Mouse (Mus musculus) brown adipose tissue, adult 24 weeks (tissue): ENCODE data around the gene Tmem270. TPM values are rescaled to one million over a fixed set of nuclear protein-coding genes. Genes with fewer than 3 reads are reported as not detected.

Experiments
- H3K27ac ChIP-seq: fragments of 200-500 bp; replicated peaks from 2 replicates; pipeline ENCODE4 v1.5.1; 2012; ENCODE audit warnings: low read depth, mild to moderate bottlenecking, low read length
- H3K4me1 ChIP-seq: fragments of 200-500 bp; 2 replicates; pipeline ENCODE4 v1.6.1; 2012; ENCODE audit warnings: low read length, mixed read lengths; ENCODE audit not compliant: control insufficient read depth, insufficient read depth, insufficient read length
- H3K4me3 ChIP-seq: fragments of 200-500 bp; 2 replicates; pipeline ENCODE4 v1.5.1; 2012; ENCODE audit warnings: low read depth, mild to moderate bottlenecking, low read length, moderate library complexity; ENCODE audit not compliant: insufficient read depth
- polyA plus RNA-seq: library from polyadenylated mRNA; stranded (reverse); fragments of >200 nt; gene quantifications from 2 replicates; pipeline ENCODE4 v1.2.4, GENCODE M21; 2012; ENCODE audit not compliant: missing spikeins, insufficient read depth, insufficient read length

Tmem270 gene
- polyA plus RNA-seq, 1 experiment, result not detected

DNA sequence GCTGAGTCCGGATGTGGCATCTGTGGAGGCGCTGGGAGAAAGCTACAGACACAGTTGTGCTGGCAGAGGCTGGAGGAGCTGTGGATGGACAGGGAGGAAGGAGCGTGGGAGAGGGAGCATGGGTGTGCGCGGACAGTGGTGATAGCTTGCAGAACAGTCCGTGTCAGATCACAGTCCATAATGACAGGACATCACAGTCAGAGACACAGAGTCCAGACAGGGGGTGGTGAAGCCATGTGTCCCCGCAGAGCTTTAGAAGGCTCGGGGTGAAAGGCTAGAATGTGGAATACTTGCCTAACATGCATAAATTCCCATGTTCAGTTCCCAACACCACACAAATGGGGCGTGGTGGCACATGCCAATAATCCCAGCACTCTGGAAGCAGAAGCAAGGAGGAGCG lies 29.7 kb downstream of the Tmem270 start:
- no peak overlapping the region for H3K4me3 ChIP-seq
- no peaks in the 10 kb centered on the region for H3K4me1 ChIP-seq
- H3K27ac ChIP-seq, result no peak overlapping the region

DNA sequence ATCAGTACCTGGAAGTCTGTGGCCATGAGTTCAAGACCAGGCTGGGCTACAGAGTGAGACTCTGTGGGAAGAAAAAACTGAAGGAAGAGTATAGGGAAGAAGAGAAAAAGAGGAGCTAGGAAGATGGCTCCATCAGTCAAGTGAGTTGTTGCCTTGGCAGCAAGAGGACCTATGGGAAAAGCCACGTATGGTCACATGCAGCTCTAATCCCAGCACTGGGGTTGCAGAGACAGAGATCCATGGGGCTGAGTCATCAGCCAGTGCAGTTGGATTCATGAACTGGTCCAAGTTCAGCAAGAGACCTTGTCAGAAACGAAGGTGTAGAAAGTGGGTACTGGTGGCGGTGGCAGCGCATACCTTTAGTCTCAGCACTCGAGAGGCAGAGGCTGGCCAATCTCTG lies 31.3 kb downstream of the Tmem270 start:
- no peak overlapping the region for H3K4me3 ChIP-seq
- H3K27ac ChIP-seq, result no peak overlapping the region
- no peaks in the 10 kb centered on the region for H3K4me1 ChIP-seq

DNA sequence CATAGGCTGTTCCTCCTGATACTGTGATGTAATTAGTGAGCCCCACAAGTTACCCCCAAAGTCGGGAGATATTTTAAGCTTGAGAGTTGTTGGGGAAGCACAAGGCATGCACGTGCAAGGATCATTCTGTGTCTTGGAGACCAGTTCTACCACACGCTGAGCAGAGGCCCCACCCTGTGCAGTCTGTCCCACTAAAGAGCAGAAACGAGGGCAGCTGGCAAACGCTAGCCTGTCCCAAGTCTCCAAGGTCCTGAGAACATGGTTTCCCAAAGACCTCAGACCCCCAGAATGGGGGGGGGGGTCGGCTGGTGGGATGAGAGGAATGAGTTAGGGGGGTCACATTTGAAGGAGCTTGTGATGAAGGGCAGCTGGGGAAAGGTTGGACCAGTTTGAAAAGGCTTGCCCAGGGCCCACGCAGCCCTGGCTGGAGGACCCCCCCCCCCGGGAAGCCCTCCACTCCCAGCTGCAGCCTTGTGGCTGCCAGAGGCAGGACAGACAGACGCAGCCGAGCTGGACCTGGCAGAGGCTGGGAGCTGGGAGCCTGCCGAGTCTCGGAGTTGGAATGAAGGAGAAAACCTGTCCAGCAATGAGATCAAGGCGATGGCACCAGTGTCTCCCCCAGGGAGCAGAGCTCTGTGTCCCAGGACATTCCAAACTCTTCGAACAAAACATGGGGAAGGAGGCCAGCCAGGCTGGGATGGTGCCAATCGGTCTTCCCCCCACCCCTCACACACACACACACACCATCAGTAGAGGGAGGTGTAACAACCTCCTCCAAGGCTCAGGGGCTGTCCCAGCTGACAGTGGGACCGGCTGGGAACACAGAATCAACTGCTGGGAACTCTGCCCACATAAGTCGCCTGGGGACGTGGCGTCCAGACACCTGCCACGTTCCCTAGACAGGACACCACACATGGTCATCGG lies 32.3 kb downstream of the Tmem270 start:
- Histone ChIP-seq H3K27ac (no peak overlapping the region), H3K4me1 (no peaks in the 10 kb centered on the region), H3K4me3 (no peak overlapping the region)

DNA sequence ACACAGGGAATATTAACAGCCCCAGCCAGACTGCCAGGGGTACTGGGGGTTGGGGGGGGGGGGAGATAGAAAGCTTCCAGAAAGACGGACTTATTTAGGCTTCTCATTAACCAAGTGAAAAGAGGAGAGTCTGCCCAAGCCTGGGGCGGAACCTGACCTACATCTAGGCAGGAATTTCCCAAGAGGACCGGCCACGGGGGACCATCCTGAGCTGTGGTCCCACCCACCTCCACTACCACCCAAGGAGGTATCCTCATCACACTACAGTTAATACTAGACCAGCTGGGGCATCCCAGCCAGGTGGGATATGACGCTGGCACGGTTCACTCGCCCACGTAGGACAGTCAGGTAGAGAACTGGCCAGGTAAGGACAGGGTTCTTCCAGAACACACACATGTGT lies 33.5 kb downstream of the Tmem270 start:
- H3K4me1 ChIP-seq, result no peaks in the 10 kb centered on the region
- no peak overlapping the region for H3K27ac ChIP-seq
- no peak overlapping the region for H3K4me3 ChIP-seq

DNA sequence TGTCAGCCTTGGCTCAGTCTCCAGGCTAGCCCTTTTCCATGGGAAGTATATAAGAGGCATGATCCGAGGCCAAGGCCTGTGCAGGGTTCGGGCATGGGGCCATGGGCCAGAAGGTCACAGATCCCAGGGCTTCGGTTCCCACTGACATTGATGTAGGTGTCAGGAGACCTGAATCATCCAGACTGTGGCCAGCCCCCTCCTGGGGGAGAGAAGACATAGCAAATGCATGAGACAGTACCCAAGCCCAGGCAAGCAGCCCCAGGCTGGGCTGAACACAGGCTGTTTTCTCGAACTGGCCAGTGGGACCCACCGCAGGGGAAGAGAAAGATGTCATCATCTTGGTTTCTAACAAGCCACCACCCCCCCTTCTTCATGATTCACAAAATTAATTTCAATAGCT lies 33.9 kb downstream of the Tmem270 start:
- Histone ChIP-seq H3K27ac (no peak overlapping the region), H3K4me1 (no peaks in the 10 kb centered on the region), H3K4me3 (no peak overlapping the region)

DNA sequence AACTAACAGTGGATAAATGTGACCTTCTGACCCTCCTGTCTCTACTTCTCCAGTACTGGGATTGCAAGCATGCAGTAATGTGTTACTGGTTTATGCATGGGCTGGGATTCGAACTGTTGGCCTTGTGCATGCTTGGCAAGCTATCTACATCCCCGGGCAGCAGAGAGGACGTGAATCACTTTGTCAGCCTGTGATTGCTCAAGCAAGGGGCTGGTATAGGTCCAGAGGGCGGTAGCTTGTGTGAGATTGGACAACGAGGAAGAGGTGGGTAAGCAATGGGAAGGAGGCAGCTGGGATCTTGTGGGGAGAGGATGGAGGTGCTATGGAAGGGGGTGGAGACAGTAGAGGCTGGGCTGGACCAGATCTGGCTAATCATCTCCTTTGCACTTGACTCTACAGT lies 38.0 kb downstream of the Tmem270 start:
- Histone ChIP-seq H3K4me1 (peaks cover 2% of the 10 kb centered on the region; the same call in 1 of the 2 replicates), H3K27ac (no peak overlapping the region), H3K4me3 (no peak overlapping the region)

DNA sequence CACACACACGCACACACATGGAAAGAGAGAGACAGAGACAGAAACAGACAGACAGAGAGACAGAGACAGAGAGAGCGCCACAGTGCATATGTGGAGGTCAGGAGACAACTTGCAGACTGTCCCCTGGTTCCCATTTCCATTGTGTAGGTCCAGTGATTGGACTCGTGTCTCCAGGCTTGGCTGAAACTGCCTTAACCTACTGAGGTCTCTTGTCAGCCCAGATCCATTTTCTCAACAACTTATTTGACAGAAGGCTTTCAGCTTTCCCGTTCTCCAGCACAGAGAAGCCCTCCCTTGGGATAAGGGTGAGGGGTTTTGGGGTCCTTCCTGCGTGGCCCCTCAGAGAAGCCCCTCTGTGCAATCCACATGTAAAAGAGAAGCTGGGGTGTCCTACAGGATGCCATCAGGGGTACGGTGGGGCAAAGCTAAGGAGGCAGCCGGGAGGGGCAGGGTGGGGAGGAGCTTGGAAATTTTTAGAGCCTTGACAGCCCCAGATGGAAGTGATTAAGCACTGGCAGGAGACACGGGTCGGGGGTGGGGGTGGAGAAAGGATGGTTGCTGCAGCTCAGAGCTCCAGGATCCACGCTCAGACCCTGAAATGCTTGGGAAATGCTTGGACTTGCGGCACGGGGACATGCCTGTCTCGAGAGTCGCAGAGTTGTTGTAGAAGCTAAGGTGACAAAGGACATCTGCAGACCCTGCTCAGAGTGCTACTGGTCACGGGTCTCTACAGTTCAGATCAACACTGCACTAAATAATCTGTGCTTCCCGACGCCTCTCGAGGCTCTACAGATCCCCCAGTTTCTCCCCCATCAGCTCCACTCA lies 39.0 kb downstream of the Tmem270 start:
- Histone ChIP-seq H3K4me1 (peaks cover 2% of the 10 kb centered on the region; the same call in 1 of the 2 replicates), H3K4me3 (no peak overlapping the region), H3K27ac (no peak overlapping the region)

DNA sequence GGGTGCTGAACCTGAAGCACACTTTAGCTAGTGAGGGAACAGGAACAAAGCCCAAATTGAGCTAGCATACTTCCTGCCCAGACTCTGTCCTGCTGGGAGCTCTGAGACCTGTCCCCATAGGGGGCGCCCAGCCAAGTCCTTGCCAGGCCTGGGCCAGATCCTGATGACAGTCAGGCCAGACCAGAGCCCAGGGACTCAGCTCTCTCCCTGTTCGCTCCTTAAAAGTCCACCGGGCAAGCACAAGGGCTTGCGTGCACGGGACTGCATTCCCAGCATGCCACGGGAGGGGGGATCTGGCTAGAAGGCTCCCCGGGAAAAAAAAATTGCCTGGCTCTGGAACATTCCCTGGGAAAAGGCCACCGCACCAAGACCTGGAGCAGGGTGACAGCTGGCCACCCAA lies 41.4 kb downstream of the Tmem270 start:
- H3K27ac ChIP-seq, result no peak overlapping the region
- peaks cover 2% of the 10 kb centered on the region; the same call in 1 of the 2 replicates for H3K4me1 ChIP-seq
- H3K4me3 ChIP-seq, result no peak overlapping the region

DNA sequence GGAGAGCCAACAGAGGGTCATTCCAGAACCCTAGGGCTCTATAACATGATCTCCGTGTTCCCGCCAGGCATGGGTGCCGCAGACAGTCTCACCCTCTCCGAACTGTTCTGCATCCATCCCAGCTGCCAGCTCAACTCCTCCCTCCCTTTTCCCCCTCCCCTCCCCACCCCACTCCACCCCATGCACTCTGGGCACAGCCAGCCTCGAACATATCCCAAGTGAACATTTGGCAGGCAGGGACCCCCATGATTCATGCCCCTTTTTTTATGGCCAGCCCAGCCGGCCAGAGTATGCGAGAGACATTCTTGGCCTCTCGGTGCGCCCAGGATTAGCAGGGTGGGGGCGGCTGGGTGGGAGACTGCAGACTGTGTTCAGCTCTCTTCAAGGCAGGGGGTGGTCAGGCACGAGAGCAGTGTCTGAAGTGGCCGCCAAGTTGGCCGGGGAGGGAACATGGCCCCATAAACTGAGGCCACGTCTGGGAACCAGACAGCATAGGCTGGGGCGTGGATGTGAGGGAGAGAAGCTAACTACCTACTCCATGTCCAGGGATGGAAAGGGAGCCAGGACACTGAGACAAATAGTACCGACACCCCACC lies 44.5 kb downstream of the Tmem270 start:
- no peak overlapping the region for H3K27ac ChIP-seq
- H3K4me1 ChIP-seq, result peaks cover 2% of the 10 kb centered on the region; the same call in 1 of the 2 replicates
- no peak overlapping the region for H3K4me3 ChIP-seq

DNA sequence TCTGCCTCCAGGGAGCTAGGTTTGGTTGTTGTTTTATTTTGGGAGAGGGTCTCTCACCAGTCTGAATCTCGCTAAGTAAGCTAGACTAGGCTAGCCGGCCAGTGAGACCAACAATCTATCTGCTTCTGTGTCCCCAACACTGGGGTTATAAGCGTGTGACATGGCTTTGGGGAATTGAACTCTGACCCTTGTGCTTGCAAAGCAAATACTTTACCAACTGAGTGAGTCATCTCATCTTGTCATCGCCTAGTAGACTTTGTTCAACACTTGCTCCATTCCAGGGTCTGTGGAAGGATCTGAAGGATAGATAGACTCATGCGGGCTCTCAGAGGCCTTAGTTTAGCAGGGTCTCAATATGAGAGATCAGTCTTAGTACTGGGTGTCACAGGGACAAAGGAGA lies 47.3 kb downstream of the Tmem270 start:
- Histone ChIP-seq H3K4me3 (no peak overlapping the region), H3K4me1 (no peaks in the 10 kb centered on the region), H3K27ac (no peak overlapping the region)

DNA sequence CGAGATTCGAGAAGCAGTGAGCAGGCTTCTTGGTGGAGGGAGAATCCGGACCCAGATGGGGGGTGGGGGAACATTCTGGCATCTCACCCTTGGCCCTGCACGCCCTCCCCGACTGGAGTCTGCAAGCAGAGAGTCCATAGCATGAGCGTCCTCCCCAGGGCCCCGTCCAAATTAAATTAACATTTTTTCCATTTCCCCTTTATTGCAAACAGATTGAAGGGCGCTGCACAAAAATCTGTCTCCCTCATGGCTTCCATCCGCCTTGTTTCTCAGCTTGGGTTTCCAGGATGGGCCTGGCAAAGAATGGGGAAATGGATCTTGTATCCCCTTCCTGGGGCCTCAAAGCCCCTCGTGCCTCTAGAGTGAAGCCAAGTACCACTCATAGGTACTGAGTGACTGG lies 48.2 kb downstream of the Tmem270 start:
- H3K4me3 ChIP-seq, result no peak overlapping the region
- no peaks in the 10 kb centered on the region for H3K4me1 ChIP-seq

DNA sequence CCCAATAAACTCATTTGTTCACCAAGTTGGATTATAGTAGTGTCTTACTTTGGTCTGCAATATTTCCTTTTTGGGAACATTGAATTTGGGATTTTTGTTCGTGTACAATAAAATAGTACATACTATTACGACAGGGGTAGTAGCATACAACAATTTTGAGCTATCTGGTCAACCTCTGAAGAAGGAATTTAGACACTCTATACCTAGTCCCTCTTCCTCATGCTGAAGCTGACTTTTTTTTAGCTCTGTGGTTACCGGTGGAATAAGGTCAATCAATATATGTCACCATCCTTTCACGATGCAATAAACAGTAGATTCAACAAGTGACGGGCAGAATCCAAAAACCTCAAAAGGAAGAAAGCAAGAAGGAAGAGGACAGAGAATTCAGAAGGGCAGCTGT lies 53.7 kb downstream of the Tmem270 start:
- Histone ChIP-seq H3K4me1 (no peaks in the 10 kb centered on the region), H3K27ac (no peak overlapping the region), H3K4me3 (no peak overlapping the region)

More for the DNA sequence above, 48.2 kb downstream of the Tmem270 start:
- H3K27ac ChIP-seq, result no peak overlapping the region
